Mouse (Mus musculus) right cerebral cortex, adult 18-20 months (tissue): ENCODE data around the gene Afg1l.

ENCODE experiments used
- DNase-seq: peaks from one replicate; pipeline ENCODE4 v3.0.0; 2022; ENCODE audit warnings: mixed read lengths

Gene Afg1l

DNA sequence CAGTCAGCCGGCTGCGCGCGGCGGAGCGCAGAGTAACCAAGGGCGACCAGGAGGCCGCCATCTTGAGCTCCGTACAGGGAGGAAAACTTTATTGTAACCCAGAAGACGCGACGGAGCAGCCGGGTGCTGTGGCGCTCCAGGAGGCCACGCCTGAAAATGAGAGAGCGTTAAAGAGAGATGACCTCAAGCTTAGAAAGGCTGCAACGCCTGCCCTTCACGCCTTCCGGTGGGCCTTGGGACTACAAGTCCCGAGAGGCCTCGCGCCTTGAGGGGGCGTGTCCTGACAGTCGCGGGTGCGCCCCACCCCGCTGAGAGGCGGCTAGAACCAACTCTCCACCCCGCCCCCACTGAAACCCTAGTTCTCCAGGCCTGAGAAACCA is at the start of gene Afg1l:
Gene Afg1l (minus strand): TSS at position 225 of the 380 bp plus-strand sequence.
- DNase-seq: peak; percentile 96

DNA sequence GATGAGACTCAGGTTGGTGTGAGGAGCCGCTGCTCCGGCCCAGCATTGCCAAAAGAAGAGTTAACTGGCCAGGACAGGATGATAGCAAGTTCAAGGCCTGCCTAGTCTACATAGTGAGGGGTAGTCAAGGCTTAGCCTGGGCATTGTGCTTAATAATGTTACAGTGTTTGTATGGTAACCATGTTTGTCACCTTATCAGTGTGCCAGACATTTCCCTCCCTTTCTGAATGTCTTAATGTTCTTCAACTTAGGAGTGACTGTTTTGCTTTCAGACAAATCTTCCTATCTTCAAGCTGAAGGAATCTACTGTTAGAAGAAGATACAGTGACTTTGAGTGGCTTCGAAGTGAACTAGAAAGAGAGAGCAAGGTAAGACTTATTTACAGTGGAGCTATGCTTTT is 47.3 kb upstream of the Afg1l start:
- DNase-seq: no peak

DNA sequence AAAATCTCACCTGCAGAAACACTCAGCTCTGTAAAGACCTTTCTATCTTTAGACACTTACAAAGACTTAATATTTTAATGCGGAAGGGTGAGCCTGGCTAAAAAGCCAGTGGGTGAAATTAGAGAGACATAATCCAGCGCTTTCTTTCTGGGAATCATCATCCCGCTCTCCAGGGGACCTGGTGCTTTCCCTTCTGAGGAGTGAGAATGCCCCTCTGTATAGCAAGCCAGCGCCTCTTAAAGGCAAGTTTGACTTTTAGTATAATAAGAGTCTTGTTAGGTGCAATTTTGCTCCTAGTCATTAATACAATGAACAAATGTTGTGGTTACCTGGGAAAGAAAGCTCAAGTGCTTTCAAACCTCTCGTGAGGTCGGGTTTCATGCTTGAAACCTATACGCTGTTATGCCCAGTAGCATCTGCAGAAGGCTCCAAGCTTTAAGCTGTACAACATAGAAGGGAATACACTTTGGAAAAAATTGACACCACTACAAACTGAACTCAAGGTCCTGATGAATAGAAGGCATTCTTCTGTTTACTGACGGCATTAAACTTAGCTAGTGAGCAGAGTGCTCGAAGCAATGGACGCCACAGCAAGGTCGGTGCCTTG is 45.3 kb upstream of the Afg1l start:
- no peak for DNase-seq

DNA sequence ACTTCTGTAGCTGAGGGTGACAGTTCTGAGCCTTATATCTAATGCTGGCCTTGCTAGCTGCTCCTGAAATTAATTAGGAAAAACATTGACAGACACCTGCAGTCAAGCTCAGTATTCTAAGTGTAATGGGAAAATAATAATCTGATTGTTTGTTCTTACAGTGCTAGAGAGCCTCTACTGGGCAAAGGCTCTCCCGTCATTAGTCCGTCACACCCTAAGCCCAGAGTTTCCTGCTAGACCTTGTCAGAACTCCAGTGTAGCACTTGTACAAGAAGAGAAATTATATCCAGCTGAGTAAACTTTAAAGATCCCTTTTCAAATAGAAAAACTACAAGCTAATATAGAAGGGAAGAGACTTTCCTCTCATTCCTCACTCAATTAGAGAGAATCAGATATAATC is 44.5 kb upstream of the Afg1l start:
- DNase-seq: no peak

DNA sequence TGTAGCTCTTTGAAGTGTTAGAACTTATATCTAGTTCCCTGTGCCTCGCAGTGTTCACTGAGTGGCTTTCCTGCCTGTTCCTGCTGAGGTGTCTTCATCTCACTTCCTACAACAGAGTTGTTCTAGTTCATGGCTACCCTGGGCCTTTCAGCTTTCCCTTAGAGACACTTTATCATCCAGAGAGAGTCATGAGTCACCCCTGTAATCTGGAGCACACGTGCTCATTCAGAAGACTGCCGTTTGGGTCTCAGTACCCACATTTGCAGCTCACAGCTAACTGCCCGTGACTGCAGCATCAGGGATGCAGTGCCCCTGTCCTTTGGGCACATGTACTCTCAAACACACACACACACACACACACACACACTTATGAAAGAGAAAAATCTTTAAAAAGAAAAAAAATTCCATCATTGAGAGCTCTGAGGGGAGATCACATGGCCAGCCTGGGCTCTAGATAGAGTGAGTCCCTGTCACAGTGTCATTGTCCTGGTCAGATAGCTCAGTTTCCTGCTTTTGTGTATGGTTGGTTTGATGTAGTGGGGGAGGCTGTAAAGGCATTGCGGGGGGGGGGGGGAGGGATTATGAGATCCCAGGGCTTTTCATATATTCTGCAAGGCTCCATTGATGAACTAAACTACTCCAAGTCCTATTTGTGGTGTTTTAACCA is 43.1 kb upstream of the Afg1l start:
- DNase-seq: no peak

DNA sequence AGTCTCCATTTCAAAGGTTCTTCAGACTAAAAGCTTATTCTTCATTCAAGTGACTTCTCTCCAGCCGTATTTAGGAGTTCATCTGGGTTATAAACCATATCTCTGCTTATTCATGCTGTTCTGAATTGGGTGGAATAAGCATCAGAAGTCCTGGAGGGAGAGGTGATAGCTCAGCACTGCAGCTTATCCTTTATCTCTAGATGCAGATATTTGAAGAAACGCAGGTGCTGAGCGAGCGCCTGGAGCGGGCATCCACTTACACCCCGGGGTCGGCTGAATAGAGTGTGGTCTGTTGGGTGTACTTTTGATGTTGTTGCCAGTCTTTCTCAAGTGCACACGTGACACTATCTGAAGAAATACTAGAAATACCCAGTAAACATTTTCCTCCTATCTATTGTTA is 40.0 kb upstream of the Afg1l start:
- no peak for DNase-seq

DNA sequence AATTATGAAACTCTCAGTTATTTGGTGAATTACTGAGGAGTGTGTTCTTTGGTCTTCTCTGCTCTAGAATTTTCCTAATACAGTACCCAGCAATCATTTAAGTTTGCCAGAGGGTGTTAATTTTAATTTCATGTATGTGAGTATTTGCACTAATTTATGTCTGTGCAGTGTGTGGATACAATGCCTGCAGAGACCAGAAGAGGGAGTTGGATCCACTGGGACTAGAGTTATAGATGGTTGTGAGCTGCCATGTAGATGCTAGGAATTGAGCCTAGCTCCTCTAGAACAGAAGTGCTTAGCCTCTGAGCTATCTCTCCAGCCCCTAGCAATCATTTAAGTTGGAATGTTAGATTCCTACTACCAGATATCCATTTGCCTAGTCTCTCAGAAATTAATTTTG is 35.8 kb upstream of the Afg1l start:
- DNase-seq: no peak

DNA sequence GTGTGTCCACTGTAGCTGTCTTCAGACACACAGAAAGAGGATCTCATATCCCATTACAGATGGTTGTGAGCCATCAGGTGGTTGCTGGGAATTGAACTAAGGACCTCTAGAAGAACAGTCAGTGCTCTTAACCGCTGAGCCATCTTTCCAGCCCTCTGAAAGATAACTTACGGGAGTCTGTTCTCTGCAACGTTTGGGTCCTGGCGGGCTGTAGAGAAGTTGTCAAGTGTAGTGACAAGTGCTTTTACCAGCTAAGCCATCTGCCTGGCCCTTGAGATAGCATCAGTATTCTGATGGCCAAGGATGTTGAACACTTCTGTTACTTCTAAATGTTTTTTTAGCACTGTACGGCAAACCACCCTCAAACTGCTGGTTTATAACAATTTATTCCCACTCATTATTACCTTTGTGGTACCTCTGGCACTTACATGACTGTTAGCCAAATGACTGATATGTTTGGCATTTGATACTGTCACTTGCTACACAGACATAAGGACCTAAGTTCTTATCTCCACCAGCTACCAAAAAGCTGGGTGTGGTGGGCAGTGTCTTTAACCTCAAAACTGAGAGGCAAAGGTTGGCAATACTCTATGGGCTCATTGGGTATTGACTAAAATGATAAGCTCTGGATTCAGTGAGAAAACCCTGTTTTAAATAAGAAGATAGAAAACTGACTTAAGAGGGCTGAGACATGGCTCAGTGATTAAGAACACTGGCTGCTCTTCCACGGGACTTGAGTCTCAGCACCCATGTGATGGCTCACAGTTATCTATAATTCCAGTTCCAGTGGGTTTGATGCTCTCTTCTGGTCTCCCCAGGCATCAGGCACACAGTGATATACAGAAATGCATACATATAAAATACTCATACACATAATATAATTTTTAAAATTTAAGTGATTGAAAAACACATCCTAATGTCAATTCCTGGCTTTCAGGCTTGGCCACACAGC is 33.1 kb upstream of the Afg1l start:
- no peak for DNase-seq

DNA sequence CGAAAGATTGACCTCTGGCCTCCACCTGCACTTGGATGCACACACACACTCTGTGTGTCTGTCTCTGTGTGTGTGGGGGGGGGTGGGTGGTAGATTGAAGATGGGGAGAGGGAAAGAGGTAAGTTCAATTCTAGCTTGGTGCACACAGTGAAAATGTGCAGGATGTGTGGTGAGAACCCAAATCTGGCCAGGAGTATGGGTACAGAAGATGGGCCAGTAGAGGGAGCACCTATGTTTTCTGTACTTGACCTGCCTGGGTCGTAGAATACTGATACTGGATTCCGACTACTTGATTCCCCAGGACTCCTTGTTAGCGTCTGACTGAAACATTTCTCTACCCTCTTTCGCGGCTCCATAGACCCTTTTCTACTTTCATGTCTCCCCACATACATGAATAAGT is 31.8 kb upstream of the Afg1l start:
- DNase-seq: no peak

DNA sequence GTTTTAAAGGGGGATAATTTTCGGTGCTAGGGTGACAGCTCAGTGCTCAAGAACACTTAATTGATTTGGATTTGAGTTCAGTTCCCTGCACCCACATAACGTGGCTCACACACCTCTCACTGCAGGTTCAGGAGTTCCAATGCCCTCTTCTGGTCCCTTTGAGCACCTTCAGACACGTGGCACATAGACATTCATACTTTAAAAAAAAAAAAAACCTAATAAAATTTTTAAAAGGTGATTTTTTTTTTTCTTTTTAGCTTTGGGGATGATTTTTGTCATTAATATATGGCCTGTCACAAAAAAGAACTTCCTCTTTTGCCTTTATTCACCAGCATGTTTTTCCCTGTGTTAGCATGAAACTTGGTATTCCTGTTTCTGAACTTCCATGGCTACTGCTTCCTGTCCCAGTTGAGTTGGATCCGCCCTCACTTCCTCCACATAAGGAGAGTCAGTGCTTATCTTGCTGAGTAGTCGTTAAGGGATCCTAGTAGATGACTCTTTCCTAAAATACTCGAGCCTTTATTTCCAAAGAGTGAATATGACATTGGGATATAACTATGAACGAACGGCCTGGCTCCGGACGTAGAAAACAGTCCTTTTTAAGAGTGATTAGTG is 25.8 kb upstream of the Afg1l start:
- DNase-seq: no peak

DNA sequence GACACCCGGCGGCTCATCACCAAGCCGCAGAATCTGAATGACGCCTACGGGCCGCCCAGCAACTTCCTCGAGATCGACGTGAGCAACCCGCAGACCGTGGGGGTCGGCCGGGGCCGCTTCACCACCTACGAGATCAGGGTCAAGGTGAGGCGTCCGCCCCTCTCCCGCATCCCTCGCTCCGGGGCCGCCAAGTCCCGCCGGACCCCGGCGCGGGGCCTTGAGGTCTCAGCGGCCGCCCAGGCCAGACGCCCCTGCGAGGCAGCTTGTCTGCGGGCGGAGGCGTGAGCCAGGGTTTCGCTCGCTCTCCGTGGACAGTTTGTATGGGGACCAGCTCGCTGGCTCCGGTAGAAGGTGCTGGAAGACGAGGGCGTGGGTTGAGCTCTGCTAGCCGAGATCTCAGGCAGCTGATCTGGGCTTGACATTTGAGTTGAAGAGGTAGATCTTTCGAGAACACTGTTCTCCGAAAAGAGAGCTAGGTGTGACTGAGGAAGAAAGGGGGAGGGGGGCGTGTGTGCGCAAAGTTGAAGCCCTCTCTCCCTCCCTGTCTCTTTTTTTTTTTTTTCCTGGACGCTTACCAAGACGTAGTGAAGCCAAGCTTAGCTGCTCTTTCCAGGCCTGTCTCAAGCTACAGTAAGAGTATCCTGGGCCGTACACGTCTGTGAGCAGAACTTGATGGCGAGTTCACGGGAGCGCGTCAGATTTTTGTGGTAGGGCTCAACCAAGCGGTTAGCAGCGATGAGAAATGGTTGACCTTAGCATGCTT is 24.2 kb upstream of the Afg1l start:
- DNase-seq: peak; percentile 74

DNA sequence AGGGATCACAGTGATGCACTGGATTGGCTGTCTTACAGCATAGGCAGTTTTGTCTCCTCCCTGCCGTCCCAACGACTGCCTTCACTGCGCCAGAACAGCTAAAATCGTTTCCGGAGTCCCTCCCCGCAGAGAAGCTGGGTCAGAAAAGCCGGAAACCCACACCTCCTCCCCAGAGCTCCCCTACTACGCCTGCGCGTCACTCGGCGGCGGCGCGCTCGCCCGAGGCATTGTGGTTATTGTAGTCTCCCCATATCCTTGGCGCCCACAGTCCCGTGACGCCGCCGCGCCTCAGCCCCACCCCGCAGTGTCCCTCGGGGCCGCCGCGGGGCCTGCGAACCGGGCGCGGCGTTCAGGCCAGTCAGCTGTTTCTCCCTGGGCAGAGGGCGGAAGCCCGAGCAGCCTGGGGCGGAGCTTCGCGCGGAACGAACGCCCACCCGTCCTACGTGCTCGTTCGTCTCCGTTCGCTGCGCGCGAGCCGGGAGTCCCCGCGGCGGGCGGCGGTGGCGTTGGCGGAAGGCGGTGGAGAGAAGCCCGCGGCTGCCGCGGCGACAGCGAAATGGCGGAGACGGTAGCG is 23.5 kb upstream of the Afg1l start, which contains the start of gene Snx3:
Gene Snx3 (plus strand): TSS at position 256 of the 574 bp plus-strand sequence.
- peak; percentile 97 for DNase-seq

DNA sequence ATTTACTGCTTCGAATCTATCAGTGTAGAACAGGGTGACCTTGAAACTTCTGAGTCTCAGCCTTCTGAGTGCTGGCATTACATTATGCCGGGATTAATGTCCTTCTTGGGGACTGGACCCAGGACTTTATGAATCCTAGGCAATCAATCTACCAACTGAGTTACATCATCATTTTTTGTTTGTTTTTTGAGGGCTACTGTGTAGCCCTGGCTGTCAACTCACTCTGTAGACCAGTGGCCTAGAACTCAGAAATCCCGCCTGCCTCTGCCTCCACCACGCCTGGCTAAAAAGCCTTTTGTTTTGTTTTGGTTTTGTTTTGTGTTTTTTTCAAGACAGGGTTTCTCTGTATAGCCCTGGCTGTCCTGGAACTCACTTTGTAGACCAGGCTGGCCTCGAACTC is 22.8 kb upstream of the Afg1l start:
- no peak for DNase-seq

DNA sequence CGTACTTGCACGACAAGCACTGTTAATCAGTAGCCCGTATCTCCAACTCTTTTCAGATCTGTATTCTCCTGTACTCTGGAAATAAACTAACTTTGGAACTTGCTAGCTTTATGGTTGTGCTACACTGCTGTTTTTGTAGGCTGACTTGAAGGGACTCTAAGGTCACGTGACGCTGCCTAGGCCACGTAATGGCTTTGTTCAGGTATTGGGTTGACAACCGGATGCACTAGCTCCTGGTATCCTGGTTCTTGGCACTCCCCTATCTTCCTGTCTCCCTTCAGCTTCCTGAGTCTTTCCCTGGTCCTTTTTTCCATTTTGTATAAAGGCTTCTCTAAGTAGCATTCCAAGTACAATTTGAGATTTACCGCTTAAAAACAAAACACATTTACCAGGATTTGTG is 22.2 kb upstream of the Afg1l start:
- no peak for DNase-seq

DNA sequence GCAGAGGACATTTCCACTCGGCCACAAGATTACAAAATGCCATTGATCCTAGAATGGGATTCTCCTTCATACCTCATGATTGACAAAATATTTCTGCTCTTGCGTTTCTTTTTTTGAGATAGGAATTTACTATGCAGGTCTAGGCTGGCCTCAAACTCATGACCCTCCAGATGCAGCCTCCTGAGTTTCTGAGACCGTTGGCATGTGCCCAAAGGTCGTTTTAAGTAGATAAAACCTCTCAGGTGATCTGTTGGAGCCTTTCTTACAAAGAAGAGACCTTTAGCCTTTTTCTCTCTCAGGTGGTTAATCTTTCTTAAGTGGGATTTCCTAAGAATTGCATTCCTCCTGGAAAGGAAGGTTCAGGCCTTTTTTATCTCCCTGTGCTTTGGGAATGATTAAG is 14.6 kb upstream of the Afg1l start:
- no peak for DNase-seq

DNA sequence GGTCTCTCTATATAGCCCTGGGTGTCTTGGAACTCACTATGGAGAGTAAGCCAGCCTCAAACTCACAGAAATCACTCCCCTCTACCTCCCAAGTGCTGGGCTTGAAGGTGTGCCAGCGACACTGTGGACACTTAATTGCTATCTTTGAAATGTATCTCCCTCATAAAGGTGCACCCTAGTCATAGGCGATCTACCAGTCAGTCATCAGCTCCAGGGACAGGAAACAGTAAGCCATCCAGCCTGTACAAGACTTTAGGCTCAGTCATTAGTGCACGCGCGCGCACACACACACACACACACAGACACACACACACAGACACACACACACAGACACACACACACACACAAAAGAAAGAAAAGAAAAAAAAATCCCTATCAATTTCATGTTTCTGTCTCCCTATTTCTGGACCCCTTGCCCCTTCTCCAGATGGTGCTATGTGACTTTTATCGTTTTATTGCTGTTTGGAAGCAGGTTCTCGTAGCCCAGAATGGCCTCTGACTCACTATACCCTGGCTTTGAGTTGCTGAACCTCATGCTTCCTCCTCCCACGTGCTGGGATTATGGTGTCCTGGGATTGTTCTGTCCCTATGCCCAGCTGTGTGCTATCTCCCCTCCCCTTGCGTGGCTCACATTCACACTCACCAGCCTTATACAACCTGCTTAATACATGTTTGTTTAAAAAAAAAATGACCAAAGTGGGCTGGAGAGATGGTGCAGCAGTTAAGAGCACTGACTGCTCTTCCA is 13.8 kb upstream of the Afg1l start:
- no peak for DNase-seq

DNA sequence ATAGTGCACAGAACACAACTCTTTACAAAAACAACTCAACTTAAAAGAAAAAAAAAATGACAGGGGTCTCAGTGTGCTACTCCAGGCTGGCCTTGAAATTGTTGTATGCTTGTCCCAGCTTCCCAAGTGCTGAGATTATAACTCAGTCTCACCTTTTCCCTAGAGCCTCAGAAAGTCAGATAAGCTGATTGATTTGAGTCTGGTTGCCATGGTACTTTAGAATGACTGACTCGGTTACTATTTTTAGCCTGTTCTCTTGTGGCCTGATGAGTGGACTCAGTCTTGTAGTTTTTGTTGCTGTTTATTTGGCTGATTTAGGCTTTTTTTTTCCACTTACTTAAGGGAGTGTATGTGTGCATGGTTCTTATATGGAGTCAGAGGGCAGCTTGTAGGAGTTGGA is 12.8 kb upstream of the Afg1l start:
- no peak for DNase-seq

DNA sequence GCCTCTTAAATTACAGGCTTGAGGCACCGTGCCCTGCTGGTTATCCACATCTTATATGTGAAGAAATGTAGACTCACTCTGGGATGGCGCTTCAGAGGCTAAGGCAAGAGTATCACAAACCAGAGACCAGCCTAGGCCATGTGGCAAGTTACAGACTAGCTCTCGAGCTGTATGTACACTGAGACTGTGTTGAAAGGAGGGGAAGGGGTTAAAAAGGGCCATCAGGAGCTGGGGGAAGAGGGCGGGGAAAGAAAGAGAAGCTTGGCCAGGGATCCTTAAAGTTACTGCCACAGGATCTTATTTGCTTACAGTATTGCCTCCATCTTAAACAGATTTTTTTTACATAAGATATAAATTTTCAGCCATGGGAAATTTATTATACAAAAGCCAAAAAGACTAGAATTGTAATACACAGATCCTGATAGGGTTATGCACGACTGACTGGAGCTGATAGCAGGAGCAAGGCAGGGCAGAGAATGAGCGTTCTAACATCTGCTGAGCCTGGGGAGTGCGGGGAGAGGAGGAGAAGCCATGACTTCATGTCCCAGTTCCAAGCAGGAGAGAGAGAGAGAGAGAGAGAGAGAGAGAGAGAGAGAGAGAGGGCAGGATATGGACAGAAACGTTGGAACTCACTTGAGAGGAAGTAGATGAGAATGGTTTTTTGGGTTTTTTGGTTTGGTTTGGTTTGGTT is 10.4 kb upstream of the Afg1l start:
- DNase-seq: no peak

DNA sequence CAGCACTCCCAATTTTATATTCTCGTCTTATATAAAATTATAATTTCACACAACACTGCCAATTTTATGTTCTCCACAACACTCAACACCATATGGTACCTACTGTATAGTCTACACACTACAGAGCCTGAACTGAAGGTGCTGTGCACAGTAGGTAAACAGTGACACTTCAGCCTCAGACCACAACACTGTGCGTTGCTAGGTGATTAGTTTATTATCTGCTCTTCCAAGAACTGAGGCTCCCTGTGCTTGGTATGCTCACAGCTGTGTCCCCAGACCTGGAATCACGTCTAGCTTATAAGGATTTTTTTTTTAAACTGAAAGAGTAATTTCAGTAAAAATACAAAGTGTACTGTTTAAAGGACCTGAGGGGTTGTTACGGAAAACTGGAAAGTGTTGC is 2.4 kb upstream of the Afg1l start:
- no peak for DNase-seq

DNA sequence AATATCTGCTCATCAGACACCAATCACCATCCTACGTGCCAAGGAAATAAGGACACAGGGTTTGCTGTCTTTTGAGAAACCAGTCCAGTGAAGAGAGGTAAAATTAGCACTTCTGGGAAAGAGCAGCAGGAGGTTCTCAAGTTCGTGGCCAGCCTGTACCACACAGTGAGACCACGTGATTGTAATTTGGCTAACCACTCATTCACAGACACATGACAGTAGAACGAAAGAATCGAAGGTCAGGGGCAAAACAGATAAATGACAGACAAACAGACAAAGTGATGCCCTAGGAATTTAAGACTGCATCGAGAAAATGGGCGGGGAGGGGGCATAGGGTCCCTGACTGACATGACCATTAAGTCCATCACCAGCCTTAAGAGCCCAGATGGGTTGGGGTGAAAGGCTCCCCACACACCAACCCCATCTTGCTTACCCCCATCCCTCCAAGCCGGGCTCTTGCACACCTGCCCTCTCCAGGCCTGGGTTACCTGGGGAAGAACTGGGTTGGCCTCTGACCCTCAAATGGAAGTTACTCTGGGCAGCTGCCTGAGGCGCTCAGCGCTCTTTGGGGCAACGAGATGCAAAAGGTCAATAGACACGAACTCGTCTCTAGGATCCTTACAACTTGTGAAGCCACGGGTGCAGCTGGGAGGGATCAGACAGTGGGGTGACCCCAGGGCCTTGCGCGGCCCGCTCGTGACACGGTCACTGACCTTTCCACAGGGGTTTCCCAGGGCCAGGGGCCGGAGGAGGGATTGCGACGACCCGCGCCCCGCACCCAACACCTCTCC is 620 bp downstream of the Afg1l start:
- peak; percentile 7 for DNase-seq
